Mouse (Mus musculus): ENCODE measurements around the gene Olfr1321.

Gene Olfr1321

DNA sequence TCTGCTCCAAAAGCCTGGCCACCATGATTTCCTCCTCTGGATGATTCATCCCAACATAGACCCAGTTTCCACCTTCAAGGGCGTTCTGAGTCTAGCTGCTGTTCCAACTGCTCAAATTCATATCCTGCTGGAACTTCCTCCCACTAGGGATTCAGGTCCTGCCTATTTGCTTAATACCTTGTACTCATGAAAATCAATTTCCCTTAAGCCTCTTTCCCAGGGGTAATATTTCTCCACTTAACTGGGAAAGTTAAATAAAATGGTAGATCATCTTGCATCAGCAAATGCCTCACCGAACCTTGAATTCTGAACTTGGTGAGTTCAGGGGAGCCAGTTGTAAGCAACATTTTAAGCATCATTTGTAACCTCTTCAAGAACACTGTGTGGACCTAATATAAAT is at the start of gene Olfr1321:
Olfr1321 (minus strand) TSS at position 101 of the 400 bp plus-strand sequence.
- no peak for DNase-seq (ENCODE audit: low spot score in 2 of 2)

DNA sequence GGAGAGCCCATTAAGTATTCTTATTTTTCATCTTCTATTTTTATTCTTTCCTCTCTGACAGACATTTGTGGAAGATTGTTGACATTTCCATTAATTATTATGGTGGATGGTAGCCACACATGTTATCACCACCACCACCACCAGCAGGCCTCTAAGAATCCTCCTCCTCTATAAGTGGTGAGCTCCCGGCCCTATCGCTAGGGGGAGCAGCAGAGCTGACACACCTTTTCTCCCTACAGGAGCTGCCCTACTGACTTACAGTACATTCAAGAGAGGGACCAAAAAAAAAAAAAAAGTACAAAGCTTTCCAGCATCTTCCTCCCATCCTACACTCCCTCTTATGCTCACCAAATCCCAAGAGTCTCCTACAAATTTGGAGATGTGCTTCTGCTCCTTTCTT is 36.0 kb upstream of the Olfr1321 start:
- DNase-seq (ENCODE audit: low spot score in 2 of 2) = no peak

DNA sequence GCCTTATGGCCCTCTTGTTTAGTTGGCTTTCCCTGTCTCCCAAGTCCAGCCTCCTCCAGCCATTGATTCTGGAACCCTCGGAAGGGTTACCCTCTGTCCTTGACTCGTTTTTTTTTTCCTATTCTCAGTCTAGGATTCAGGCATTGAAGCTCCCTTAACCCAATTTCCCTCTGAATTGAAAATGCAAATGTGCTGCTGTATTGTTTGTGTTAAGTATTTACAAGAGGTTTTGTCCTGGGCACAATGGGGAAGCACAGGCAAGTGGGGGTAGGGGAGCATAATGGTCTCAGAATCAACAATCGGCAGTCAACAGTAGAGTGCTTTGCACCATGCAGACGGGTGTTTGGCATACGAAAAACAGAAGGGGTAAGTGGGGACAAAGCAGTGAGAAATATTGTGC is 10.3 kb upstream of the Olfr1321 start:
- DNase-seq (ENCODE audit: low spot score in 2 of 2) = no peak

Measured in spleen, postnatal 10 days (tissue).